Mouse (Mus musculus): ENCODE data around the gene Npm3. TPM values are rescaled to one million over a fixed set of nuclear protein-coding genes. Genes with fewer than 3 reads are reported as not detected.

Gene Npm3
- polyA plus RNA-seq, 1 experiment from 2014 or later, result 71.3 TPM

DNA sequence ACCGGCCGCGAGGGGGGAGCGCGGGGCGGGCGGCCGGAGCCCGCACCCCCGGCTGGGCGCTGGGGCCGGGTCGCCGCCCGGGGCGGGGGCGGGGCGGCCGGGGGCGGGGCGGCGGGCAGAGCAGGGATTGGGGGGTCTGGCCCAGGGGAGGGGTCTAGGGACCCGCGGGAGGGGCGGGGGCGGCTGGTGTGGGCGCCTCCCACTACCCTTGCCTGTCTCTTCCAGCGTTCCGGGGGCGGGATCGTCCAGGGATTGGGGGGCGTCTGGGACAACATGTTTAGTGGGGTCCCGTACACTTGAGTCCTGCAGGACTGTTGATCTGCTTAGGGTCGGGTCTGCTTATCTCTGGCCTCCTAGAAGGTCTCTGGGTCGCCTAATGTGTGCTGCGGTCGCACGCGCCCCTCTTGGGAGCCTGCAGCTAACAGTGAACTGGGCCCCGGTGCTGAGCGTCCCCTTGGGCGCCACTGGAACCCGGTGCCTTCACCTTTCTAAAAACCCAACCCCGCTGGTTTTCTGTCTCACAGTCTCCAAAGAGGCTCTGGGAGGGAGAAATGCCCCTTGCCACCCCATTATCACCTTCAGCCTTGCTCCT lies 6.3 kb downstream of the Npm3 start:
- no peak for ATAC-seq

GRCm38 (mm10) chr19:45742218-45742983 lies 7.0 kb downstream of the Npm3 start, which contains the start of gene Fgf8:
TSS of gene Fgf8 (minus strand) at chr19:45742915.
- ATAC-seq, result no peak
- in situ Hi-C loops (cut with MboI; ENCODE audit: low pct_unique_long_range_greater_than_20kb), result loop anchor here (10.0 kb wide), 1 partner anchor 518 kb away; no protein-coding TSS in a partner anchor
- ChIA-PET POLR2A (no interaction called here), CTCF (no interaction called here)
- no peak for TF ChIP-seq CTCF (IDR thresholded peaks at IDR 0.05)
- H3K27me3 ChIP-seq, result peaks cover 54% of the 10 kb centered on the region
- no peak for DNase-seq (ENCODE audit: low read depth, low spot score)

More for the DNA sequence above, 6.3 kb downstream of the Npm3 start:
- DNase-seq (ENCODE audit: low read depth, low spot score), result no peak
- ChIA-PET POLR2A (no interaction called here), CTCF (interaction anchor here (1.0 to 1.3 kb wide), 2 partner anchors 33 to 169 kb away, joined by 3 to 4 read pairs; no protein-coding TSS in a partner anchor)
- TF ChIP-seq CTCF (IDR thresholded peaks at IDR 0.05), result no peak
- in situ Hi-C loops (cut with MboI; ENCODE audit: low pct_unique_long_range_greater_than_20kb), result loop anchor here (10.0 kb wide), 1 partner anchor 518 kb away; no protein-coding TSS in a partner anchor
- H3K27me3 ChIP-seq, result peaks cover 48% of the 10 kb centered on the region

GRCm38 (mm10) chr19:45741431-45742217 lies 7.8 kb downstream of the Npm3 start:
- DNase-seq (ENCODE audit: low read depth, low spot score), result no peak
- ChIA-PET POLR2A (no interaction called here), CTCF (no interaction called here)
- no peak for ATAC-seq
- no peak for TF ChIP-seq CTCF (IDR thresholded peaks at IDR 0.05)
- H3K27me3 ChIP-seq, result peaks cover 60% of the 10 kb centered on the region
- in situ Hi-C loops (cut with MboI; ENCODE audit: low pct_unique_long_range_greater_than_20kb), result loop anchor here (10.0 kb wide), 1 partner anchor 517 kb away; no protein-coding TSS in a partner anchor

- peaks cover 60% of the 10 kb centered on the region for H3K27me3 ChIP-seq
- ChIA-PET CTCF (interaction anchor here (1.7 kb wide), 1 partner anchor 167 kb away, joined by 4 read pairs; no protein-coding TSS in a partner anchor), POLR2A (no interaction called here)
- ATAC-seq (no peak), DNase-seq (ENCODE audit: low read depth, low spot score) (no peak)
- in situ Hi-C loops (cut with MboI; ENCODE audit: low pct_unique_long_range_greater_than_20kb), result loop anchor here (10.0 kb wide), 1 partner anchor 516 kb away; no protein-coding TSS in a partner anchor
- TF ChIP-seq CTCF (IDR thresholded peaks at IDR 0.05), result no peak
Measured at GRCm38 (mm10) chr19:45740817-45741216, 8.6 kb downstream of the Npm3 start.

DNA sequence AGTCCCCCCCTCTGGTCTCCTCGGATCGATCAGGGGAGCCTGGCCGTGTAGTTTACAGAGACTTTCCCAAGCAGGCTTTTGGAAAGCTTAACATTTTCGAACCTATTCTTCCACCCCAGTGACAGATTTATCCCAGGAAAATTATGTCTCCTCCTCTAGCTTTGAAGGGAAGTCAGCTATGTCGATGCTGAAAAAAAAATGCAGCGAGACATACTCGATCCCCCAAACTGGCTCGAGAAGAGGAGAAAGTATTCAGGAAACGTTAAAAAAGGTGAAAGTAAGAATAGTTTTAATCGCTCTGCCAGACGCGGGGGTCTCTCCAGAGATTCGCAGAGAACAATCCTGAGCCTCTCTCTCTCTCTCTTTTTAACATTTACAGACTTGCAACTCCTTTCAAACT lies 9.2 kb downstream of the Npm3 start:
- DNase-seq (ENCODE audit: low read depth, low spot score) (no peak), ATAC-seq (no peak)
- in situ Hi-C loops (cut with MboI; ENCODE audit: low pct_unique_long_range_greater_than_20kb), result loop anchor here (10.0 kb wide), 1 partner anchor 515 kb away; no protein-coding TSS in a partner anchor
- peaks cover 60% of the 10 kb centered on the region for H3K27me3 ChIP-seq
- no peak for TF ChIP-seq CTCF (IDR thresholded peaks at IDR 0.05)
- ChIA-PET POLR2A (no interaction called here), CTCF (interaction anchor here (1.7 kb wide), 1 partner anchor 166 kb away, joined by 4 read pairs; no protein-coding TSS in a partner anchor)

- H3K27me3 ChIP-seq, result peaks cover 64% of the 10 kb centered on the region
- in situ Hi-C loops (cut with MboI; ENCODE audit: low pct_unique_long_range_greater_than_20kb), result no loop called here
- POLR2A ChIA-PET, result no interaction called here
Measured at GRCm38 (mm10) chr19:45738521-45738920, 10.9 kb downstream of the Npm3 start.

DNA sequence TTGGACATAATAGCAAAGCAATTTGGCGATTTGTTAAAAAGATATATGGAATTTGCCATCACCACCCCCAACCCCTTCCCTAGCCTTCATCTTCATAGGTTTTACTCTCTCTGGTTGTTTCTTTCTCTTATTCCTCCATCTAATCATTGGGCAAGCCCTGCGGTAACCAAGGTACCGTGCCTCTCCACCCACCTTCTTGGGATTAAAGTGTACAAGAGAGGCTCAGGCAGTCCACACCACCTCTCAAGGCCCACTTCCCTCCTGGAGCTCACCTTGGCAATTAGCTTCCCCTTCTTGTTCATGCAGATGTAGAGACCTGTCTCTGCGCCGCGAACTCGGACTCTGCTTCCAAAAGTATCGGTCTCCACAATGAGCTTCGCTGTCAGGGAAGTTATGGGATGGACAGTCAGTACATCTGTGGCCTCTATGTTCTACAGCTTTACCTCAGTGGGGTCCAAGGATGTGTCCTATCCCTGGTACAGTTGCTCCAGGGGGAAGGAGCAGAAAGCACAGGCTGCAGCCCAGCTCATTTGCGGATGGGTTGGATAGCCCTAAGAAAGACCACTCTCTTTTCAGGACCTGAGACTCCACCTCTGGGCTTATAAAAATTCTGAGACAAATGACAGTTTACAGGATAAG lies 11.4 kb downstream of the Npm3 start:
- ChIA-PET POLR2A (no interaction called here), CTCF (interaction anchor here (1.2 to 1.5 kb wide), 2 partner anchors 8 to 9 kb away, joined by 4 to 8 read pairs; no protein-coding TSS in a partner anchor)
- H3K27me3 ChIP-seq, result peaks cover 59% of the 10 kb centered on the region
- no peak for TF ChIP-seq CTCF (IDR thresholded peaks at IDR 0.05)
- DNase-seq (ENCODE audit: low read depth, low spot score), result no peak
- in situ Hi-C loops (cut with MboI; ENCODE audit: low pct_unique_long_range_greater_than_20kb), result no loop called here
- no peak for ATAC-seq

More at GRCm38 (mm10) chr19:45738521-45738920, 10.9 kb downstream of the Npm3 start:
- CTCF ChIA-PET, result interaction anchor here (1.2 to 1.5 kb wide), 2 partner anchors 8 kb away, joined by 4 to 8 read pairs; no protein-coding TSS in a partner anchor
- no peak for DNase-seq (ENCODE audit: low read depth, low spot score)
- no peak for ATAC-seq
- no peak for TF ChIP-seq CTCF (IDR thresholded peaks at IDR 0.05)

DNA sequence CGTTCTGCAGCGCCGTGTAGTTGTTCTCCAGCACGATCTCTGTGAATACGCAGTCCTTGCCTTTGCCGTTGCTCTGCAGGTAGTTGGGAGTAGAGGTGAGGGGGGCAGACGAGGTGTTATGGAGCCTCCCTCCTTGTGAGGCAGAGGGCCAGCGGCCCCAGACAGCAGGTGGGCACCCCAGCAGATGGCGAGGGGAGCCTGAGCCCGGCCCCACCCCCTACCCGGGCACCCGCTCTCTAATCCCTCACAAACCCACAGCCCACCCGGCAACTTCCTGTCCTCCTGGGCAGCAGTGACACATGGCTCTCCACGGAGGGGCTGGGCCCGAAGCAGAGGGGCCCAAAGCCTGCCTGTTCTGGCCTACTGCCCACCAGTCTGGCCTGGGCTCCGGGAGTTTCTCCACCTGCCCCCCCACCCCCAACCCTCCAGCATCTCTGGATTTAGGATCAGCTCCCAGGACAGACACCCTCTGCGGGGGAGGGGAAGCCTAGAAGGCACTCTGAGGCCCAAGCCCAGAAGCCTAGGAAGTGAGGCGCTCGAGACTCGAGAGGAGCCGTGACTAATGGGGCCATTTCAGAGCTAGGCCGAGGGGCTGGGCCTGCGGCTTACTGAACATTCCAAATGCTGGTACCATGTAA lies 12.1 kb downstream of the Npm3 start:
- CTCF ChIA-PET, result interaction anchor here (1.2 to 1.5 kb wide), 2 partner anchors 7 to 10 kb away, joined by 4 to 8 read pairs; no protein-coding TSS in a partner anchor
- no peak for TF ChIP-seq CTCF (IDR thresholded peaks at IDR 0.05)
- peaks cover 61% of the 10 kb centered on the region for H3K27me3 ChIP-seq
- in situ Hi-C loops (cut with MboI; ENCODE audit: low pct_unique_long_range_greater_than_20kb), result no loop called here
- ATAC-seq (no peak), DNase-seq (ENCODE audit: low read depth, low spot score) (no peak)
- POLR2A ChIA-PET, result no interaction called here

DNA sequence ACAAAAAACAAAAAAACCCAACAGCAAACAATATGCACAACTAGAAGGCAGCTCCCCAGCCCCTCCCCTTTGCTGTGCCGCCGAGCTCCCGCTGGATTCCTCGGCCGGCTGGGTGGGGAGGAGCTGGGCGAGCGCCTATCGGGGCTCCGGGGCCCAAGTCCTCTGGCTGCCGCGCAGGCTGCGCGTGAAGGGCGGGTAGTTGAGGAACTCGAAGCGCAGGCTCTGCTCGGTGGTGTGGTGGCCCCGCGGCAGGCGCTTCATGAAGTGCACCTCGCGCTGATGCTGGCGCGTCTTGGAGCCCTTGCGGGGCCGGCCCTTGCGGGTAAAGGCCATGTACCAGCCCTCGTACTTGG lies 12.6 kb downstream of the Npm3 start:
- ChIA-PET POLR2A (no interaction called here), CTCF (no interaction called here)
- in situ Hi-C loops (cut with MboI; ENCODE audit: low pct_unique_long_range_greater_than_20kb), result no loop called here
- TF ChIP-seq CTCF (IDR thresholded peaks at IDR 0.05), result no peak
- H3K27me3 ChIP-seq, result peaks cover 56% of the 10 kb centered on the region
- DNase-seq (ENCODE audit: low read depth, low spot score) (no peak), ATAC-seq (no peak)

All from Patski (cell line).